Mouse (Mus musculus) ES-E14 (cell line): ENCODE measurements around the gene Stard5. TPM values are rescaled to one million over a fixed set of nuclear protein-coding genes. Genes with fewer than 3 reads are reported as not detected.

Experiments
- DNase-seq: peaks from one replicate; pipeline ENCODE4 v3.0.0-alpha.2; 2013; ENCODE audit warnings: low read depth, low spot score
- H3K27ac ChIP-seq: 2 replicates; pipeline ENCODE4 v1.5.1; 2012; ENCODE audit warnings: low read depth, mild to moderate bottlenecking, low read length, moderate library complexity, mixed read lengths; ENCODE audit not compliant: poor library complexity, insufficient read depth, severe bottlenecking
- H3K36me3 ChIP-seq: 2 replicates; pipeline ENCODE4 v1.6.1; 2012; ENCODE audit warnings: mild to moderate bottlenecking, low read length, moderate library complexity, mixed read lengths; ENCODE audit not compliant: control insufficient read depth, poor library complexity, insufficient read depth, severe bottlenecking
- H3K4me1 ChIP-seq, 2 experiments: fragments of 150-350 bp in 1 of 2; sonication (generic) in 1 of 2; 2 replicates each; pipeline ENCODE4 v1.6.1; 2012; ENCODE audit warnings: low read length in 2 of 2, mild to moderate bottlenecking in 1 of 2, mixed read lengths in 1 of 2; ENCODE audit not compliant: control insufficient read depth in 2 of 2, insufficient read depth in 2 of 2, poor library complexity in 1 of 2
- H3K4me3 ChIP-seq, 2 experiments: fragments of 150-350 bp in 1 of 2; sonication (generic) in 1 of 2; 2 replicates each; pipeline ENCODE4 v1.5.1; 2012; ENCODE audit warnings: low read length in 2 of 2, low read depth in 1 of 2, mild to moderate bottlenecking in 1 of 2, mixed read lengths in 1 of 2; ENCODE audit not compliant: insufficient read depth in 1 of 2, poor library complexity in 1 of 2, severe bottlenecking in 1 of 2
- H3K9ac ChIP-seq: 2 replicates; pipeline ENCODE4 v1.6.1; 2012; ENCODE audit warnings: low read depth, mild to moderate bottlenecking, low read length, mixed read lengths; ENCODE audit not compliant: poor library complexity, insufficient read depth, severe bottlenecking
- H3K9me3 ChIP-seq: fragments of 150-350 bp; sonication (generic); 2 replicates; pipeline ENCODE4 v1.6.1; 2012; ENCODE audit warnings: low read depth, mild to moderate bottlenecking, low read length; ENCODE audit not compliant: control insufficient read depth, insufficient read depth
- CHD2 ChIP-seq: IDR thresholded peaks from 2 replicates; pipeline ENCODE4 v1.6.1; 2014; ENCODE audit warnings: mild to moderate bottlenecking, low read depth, low read length, inconsistent platforms
- HCFC1 ChIP-seq: IDR thresholded peaks from 2 replicates; pipeline ENCODE4 v1.6.1; 2012; ENCODE audit warnings: low read length, inconsistent platforms, borderline replicate concordance; ENCODE audit not compliant: insufficient read depth
- MAFK ChIP-seq: IDR thresholded peaks from 2 replicates; pipeline ENCODE4 v1.6.1; 2014; ENCODE audit warnings: mild to moderate bottlenecking, low read depth, low read length, inconsistent platforms; ENCODE audit not compliant: insufficient read depth
- ZC3H11A ChIP-seq: IDR thresholded peaks from 2 replicates; pipeline ENCODE4 v1.6.1; 2012; ENCODE audit warnings: low read depth, mild to moderate bottlenecking, inconsistent platforms, low read length, borderline replicate concordance
- ZNF384 ChIP-seq: IDR thresholded peaks from 2 replicates; pipeline ENCODE4 v1.6.1; 2012; ENCODE audit warnings: low read depth, low read length, inconsistent platforms
- in situ Hi-C, 2 experiments: fragments of 600-800 bp; cut with MboI; formaldehyde crosslinking; loops; one replicate each; pipeline ENCODE4 v1.15.1; 2025; ENCODE audit warnings: low sequenced_read_pairs in 2 of 2, inconsistent platforms in 1 of 2; ENCODE audit not compliant: unreplicated experiment in 2 of 2
- total RNA-seq: library from RNA; depleted of rRNA; stranded (reverse); fragments of 300-350 nt; gene quantifications from 2 replicates; pipeline ENCODE4 v1.2.3, GENCODE M21; 2012

Stard5 gene
- total RNA-seq, 1 experiment, result 8.1 TPM

DNA sequence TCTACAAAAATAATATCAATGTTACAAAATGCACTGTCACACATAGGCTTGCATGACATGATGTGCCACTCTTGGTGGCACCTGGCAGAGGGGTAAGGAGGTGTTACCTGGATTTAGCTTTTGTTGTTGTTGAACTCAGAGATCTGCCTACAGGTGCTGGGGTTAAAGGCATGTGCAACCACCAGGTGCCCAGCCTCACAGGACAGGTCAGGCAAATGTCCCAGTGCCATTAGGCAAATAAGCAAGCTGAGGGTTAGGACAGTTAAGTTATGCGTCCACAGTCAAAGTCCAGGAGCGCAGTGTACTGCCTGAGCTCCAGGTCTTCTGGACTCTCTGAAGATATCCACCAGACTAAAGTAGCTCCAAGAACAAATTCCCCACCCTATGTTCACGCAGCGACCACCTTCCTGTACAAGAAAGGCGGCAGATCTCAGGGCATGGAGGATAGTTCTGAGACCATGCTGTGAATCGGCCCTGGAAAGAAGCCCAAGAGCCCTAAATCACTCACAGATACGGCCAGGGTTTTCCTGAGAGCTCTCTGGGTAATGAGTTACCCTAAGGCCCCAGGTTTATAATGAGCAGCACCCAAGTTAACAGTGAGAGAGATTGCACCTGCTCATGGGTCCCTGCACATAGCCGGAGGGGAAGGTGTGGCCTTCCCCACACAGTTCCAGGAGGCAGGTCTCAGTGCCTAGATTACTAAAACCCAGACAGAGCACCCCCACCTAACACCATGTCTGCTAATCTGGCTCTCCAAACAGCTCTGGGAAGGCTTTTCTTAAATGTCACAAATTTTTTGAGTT lies 6.2 kb downstream of the Stard5 start:
- H3K9ac ChIP-seq, result no peak overlapping the region
- in situ Hi-C loops, result no loop called here
- peaks cover 17% of the 10 kb centered on the region for H3K36me3 ChIP-seq
- DNase-seq, result no peak
- no peak for TF ChIP-seq MAFK
- no peak for TF ChIP-seq ZNF384
- no peak for TF ChIP-seq ZC3H11A
- TF ChIP-seq HCFC1, result no peak
- TF ChIP-seq CHD2, result no peak
- H3K4me3 ChIP-seq, result no peak overlapping the region
- no peak overlapping the region for H3K27ac ChIP-seq
- no peaks in the 10 kb centered on the region; a peak in 1 of 4 replicates for H3K4me1 ChIP-seq
- no peaks in the 10 kb centered on the region for H3K9me3 ChIP-seq

DNA sequence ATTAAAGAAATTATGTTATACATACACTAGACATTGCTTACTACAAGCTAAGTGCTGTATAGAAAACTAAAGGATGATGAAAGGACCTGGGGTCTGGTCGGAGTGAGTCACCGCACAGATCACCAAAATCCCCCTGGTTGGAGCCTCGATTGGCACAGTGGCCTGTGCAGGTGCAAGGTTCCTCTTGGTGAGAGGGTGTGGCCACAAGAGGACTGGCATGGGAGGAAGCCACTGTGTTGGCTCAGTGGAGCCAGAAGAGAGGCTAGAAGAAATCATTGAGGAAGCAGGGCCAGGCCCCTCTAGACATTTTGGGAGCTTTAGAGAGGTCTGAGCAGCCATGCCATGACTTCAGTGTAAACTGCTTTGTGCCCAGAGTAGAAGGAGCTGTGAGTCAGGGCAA lies 7.3 kb downstream of the Stard5 start:
- no peak overlapping the region for H3K9ac ChIP-seq
- no peak overlapping the region for H3K27ac ChIP-seq
- in situ Hi-C loops, result no loop called here
- H3K4me1 ChIP-seq, result no peaks in the 10 kb centered on the region
- DNase-seq, result no peak
- no peaks in the 10 kb centered on the region for H3K9me3 ChIP-seq
- H3K36me3 ChIP-seq, result peaks cover 17% of the 10 kb centered on the region
- TF ChIP-seq ZNF384, result no peak
- TF ChIP-seq ZC3H11A, result no peak
- no peak for TF ChIP-seq CHD2
- no peak for TF ChIP-seq HCFC1
- TF ChIP-seq MAFK, result no peak
- no peak overlapping the region for H3K4me3 ChIP-seq

DNA sequence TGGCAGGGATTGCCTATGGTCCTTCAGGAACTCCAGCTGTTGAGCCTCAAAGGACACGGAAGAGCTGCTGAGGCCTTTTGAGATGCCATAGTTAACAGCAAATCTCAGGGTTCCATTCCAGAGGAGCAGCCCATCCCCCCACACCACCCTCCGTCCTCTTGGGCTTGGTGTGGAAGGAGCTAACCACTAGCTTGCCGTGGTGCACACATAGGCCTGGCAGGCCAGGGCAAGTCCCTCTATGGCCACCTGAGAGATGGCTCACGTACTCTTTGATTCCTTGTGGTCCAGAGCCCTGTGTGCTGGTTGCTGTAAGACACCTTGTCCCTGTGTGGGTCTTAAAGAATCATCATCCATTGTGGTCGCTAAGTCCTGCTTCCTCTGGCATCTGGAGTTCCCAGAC lies 8.8 kb downstream of the Stard5 start:
- in situ Hi-C loops, result no loop called here

DNA sequence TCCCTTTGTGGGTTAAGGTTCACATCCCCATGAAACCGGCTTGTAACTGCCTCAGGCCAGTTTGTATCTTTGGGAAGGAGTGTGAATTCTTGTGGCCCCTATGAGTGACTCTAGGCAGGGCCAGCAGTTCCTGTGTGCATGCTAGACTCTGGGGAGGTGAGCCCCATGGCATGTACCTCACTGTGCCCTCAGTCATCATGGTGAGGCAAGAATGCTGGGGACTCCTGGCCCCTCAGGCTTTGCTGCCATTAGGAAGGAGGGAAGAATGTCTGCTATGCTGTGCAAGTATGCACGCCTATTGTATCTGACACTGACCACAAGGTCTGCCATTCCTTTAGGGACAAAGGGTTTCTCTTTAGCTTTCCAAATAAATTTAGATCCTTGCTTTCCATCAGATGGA lies 9.4 kb downstream of the Stard5 start:
- DNase-seq, result no peak
- Histone ChIP-seq H3K4me3 (no peak overlapping the region), H3K4me1 (no peaks in the 10 kb centered on the region), H3K27ac (no peak overlapping the region), H3K9ac (no peak overlapping the region), H3K36me3 (peaks cover 17% of the 10 kb centered on the region), H3K9me3 (no peaks in the 10 kb centered on the region)
- in situ Hi-C loops, result no loop called here
- TF ChIP-seq ZC3H11A (no peak), HCFC1 (no peak), ZNF384 (no peak), CHD2 (no peak), MAFK (no peak)

More for the DNA sequence above, 8.8 kb downstream of the Stard5 start:
- no peak overlapping the region for H3K4me3 ChIP-seq
- no peak overlapping the region for H3K9ac ChIP-seq
- no peaks in the 10 kb centered on the region for H3K9me3 ChIP-seq
- H3K4me1 ChIP-seq, result no peaks in the 10 kb centered on the region
- peaks cover 17% of the 10 kb centered on the region for H3K36me3 ChIP-seq
- H3K27ac ChIP-seq, result no peak overlapping the region
- no peak for DNase-seq
- TF ChIP-seq ZC3H11A, result no peak
- no peak for TF ChIP-seq ZNF384
- TF ChIP-seq HCFC1, result no peak
- no peak for TF ChIP-seq MAFK
- no peak for TF ChIP-seq CHD2

DNA sequence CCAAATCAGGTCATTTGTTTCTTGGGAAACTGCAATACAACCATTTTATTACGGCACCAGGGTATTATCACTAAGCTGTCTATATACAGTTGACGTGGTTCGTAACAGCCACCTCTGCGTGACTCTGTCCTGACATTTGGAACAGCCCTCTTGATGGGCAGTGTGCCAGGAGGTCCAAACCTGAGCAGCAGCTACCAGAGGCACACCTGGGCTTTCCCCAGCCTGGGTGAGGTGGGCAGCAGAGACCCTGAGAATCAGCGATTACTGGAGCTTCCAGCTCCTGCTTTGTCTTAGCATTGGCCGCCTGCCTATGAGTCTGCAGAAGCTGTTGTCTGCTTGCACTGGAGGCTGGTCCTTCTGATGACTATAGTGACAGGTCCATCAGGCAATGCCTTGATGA lies 11.8 kb downstream of the Stard5 start:
- Histone ChIP-seq H3K9ac (no peak overlapping the region), H3K4me3 (no peak overlapping the region), H3K36me3 (peaks cover 8% of the 10 kb centered on the region), H3K4me1 (no peaks in the 10 kb centered on the region), H3K27ac (no peak overlapping the region), H3K9me3 (no peaks in the 10 kb centered on the region)
- TF ChIP-seq CHD2 (no peak), ZNF384 (no peak), HCFC1 (no peak), MAFK (no peak), ZC3H11A (no peak)
- DNase-seq, result no peak
- in situ Hi-C loops, result no loop called here
